Comparison of ENCODE assay signal across 19 mouse cellular contexts in genomic region chr6:146284921-146285565, GRCm38 (mm10).
DNase-seq lines count a peak whose midpoint lies in the region; ATAC-seq lines count a peak whose summit lies in the region.
"Had no signal": no experiment of that assay in that cellular context is flagged by ENCODE, and none has a peak within 500 bp of the region (broad histone marks: within the 10 kb centered on the region; RNA-seq: fewer than 3 reads in every experiment).

No protein-coding gene starts in this region.

- no peak overlapping the region for H3K4me2 ChIP-seq in neural tube, embryonic 13.5 days
- no peak overlapping the region for H3K4me2 ChIP-seq in neural tube, embryonic 15.5 days
- H3K4me2 ChIP-seq in intestine, embryonic 16.5 days (ENCODE audit: low read depth, low read length): no peak overlapping the region
- H3K4me2 ChIP-seq: embryonic facial prominence, embryonic 12.5 days; forebrain, embryonic 15.5 days; hindbrain, embryonic 12.5 days had no signal

- WGBS in heart, embryonic 10.5 days: 81% methylated on average over 11 of the region's 11 CpGs
- 92% methylated on average over 11 of the region's 11 CpGs for WGBS in neural tube, embryonic 13.5 days
- 90% methylated on average over 11 of the region's 11 CpGs for WGBS in neural tube, embryonic 15.5 days
- WGBS in intestine, embryonic 16.5 days: 67% methylated on average over 11 of the region's 11 CpGs

- ATAC-seq in neural tube, embryonic 13.5 days (ENCODE audit: low read depth): no peak
- no peak for ATAC-seq in neural tube, embryonic 15.5 days (ENCODE audit: low FRiP score)
- ATAC-seq in intestine, embryonic 16.5 days: peak; percentile 61
- ATAC-seq: forebrain, embryonic 15.5 days; hindbrain, postnatal 0 days had no signal

- no peaks in the 10 kb centered on the region for H3K27me3 ChIP-seq in heart, embryonic 10.5 days (ENCODE audit: insufficient read depth, poor library complexity, severe bottlenecking)
- no peaks in the 10 kb centered on the region for H3K27me3 ChIP-seq in neural tube, embryonic 13.5 days
- H3K27me3 ChIP-seq in neural tube, embryonic 15.5 days (replicated peaks): no peaks in the 10 kb centered on the region
- H3K27me3 ChIP-seq in intestine, embryonic 16.5 days (replicated peaks; ENCODE audit: control insufficient read depth, insufficient read depth, low read length): no peaks in the 10 kb centered on the region
- H3K27me3 ChIP-seq: embryonic facial prominence, embryonic 12.5 days; forebrain, embryonic 15.5 days; hindbrain, embryonic 12.5 days had no signal

- peaks cover 23% of the 10 kb centered on the region; the same call in 1 of the 2 replicates for H3K36me3 ChIP-seq in heart, embryonic 10.5 days
- H3K36me3 ChIP-seq in neural tube, embryonic 13.5 days: no peaks in the 10 kb centered on the region
- H3K36me3 ChIP-seq in neural tube, embryonic 15.5 days: no peaks in the 10 kb centered on the region
- H3K36me3 ChIP-seq in intestine, embryonic 16.5 days (ENCODE audit: control insufficient read depth, insufficient read depth, low read length): no peaks in the 10 kb centered on the region
- H3K36me3 ChIP-seq: embryonic facial prominence, embryonic 12.5 days; forebrain, embryonic 15.5 days; hindbrain, embryonic 12.5 days had no signal

- H3K9ac ChIP-seq in neural tube, embryonic 13.5 days: no peak overlapping the region
- H3K9ac ChIP-seq in neural tube, embryonic 15.5 days (replicated peaks): no peak overlapping the region
- H3K9ac ChIP-seq in intestine, embryonic 16.5 days (ENCODE audit: low read depth, low read length): no peak overlapping the region
- H3K9ac ChIP-seq: embryonic facial prominence, embryonic 12.5 days; forebrain, embryonic 15.5 days; hindbrain, embryonic 12.5 days had no signal

- no peak overlapping the region for H3K27ac ChIP-seq in heart, embryonic 10.5 days
- H3K27ac ChIP-seq in neural tube, embryonic 13.5 days (replicated peaks): 0 out of 2 replicates have a peak overlapping the region, but pooled peaks have one; percentile 38
- no peak overlapping the region for H3K27ac ChIP-seq in neural tube, embryonic 15.5 days (replicated peaks)
- H3K27ac ChIP-seq in intestine, embryonic 16.5 days (ENCODE audit: low read length): no peak overlapping the region
- H3K27ac ChIP-seq: embryonic facial prominence, embryonic 12.5 days; forebrain, embryonic 15.5 days; hindbrain, embryonic 12.5 days; hindbrain, postnatal 0 days had no signal

- H3K9me3 ChIP-seq in heart, embryonic 10.5 days: no peaks in the 10 kb centered on the region
- no peaks in the 10 kb centered on the region for H3K9me3 ChIP-seq in neural tube, embryonic 13.5 days
- H3K9me3 ChIP-seq in neural tube, embryonic 15.5 days (replicated peaks): no peaks in the 10 kb centered on the region
- H3K9me3 ChIP-seq in intestine, embryonic 16.5 days (ENCODE audit: control insufficient read depth, low read length): no peaks in the 10 kb centered on the region
- H3K9me3 ChIP-seq: embryonic facial prominence, embryonic 12.5 days; forebrain, embryonic 15.5 days; hindbrain, embryonic 12.5 days had no signal

- peaks cover 21% of the 10 kb centered on the region; the same call in 1 of the 2 replicates for H3K4me1 ChIP-seq in heart, embryonic 10.5 days
- no peaks in the 10 kb centered on the region; the same call in 1 of the 2 replicates for H3K4me1 ChIP-seq in neural tube, embryonic 13.5 days (replicated peaks)
- peaks cover 2% of the 10 kb centered on the region; the same call in 1 of the 2 replicates for H3K4me1 ChIP-seq in neural tube, embryonic 15.5 days
- H3K4me1 ChIP-seq in intestine, embryonic 16.5 days (ENCODE audit: control insufficient read depth, insufficient read depth, low read length): peaks cover 15% of the 10 kb centered on the region
- H3K4me1 ChIP-seq: embryonic facial prominence, embryonic 12.5 days had no signal

- DNase-seq in heart, embryonic 10.5 days (ENCODE audit: low spot score): peak; percentile 68
- no peak for DNase-seq in heart, adult 18-20 months
- peak; percentile 22 for DNase-seq in R1 (ENCODE audit: low read depth, low spot score)
- DNase-seq in gastrocnemius, postnatal 4 days (ENCODE audit: low spot score in 2 of 2): no peak
- no peak for DNase-seq in liver
- DNase-seq: adrenal gland, postnatal 10 days; cerebellum, adult 11-12 months; cerebellum, adult 9-10 months; cerebellum, postnatal 25 days; gastrocnemius, postnatal 36 days; heart, postnatal 10 days; heart, postnatal 4 days had no signal

- no peak overlapping the region for H3K4me3 ChIP-seq in heart, embryonic 10.5 days
- H3K4me3 ChIP-seq in neural tube, embryonic 13.5 days: no peak overlapping the region
- H3K4me3 ChIP-seq in neural tube, embryonic 15.5 days (replicated peaks): no peak overlapping the region
- no peak overlapping the region for H3K4me3 ChIP-seq in intestine, embryonic 16.5 days (ENCODE audit: low read length)
- H3K4me3 ChIP-seq: embryonic facial prominence, embryonic 12.5 days; forebrain, embryonic 15.5 days; hindbrain, embryonic 12.5 days had no signal

Comparison
In these comparisons a context has a peak if more than half of its experiments do, and no peak if none do; other contexts are left out.
1. DNase-seq: peak in heart, embryonic 10.5 days (single experiment) and R1 (single experiment); none in heart, adult 18-20 months (0 of 2), gastrocnemius, postnatal 4 days (0 of 2) and liver (single experiment).